Mouse (Mus musculus) limb, embryonic 14.5 days (tissue): ENCODE measurements around the gene Map3k4. TPM values are rescaled to one million over a fixed set of nuclear protein-coding genes. Genes with fewer than 3 reads are reported as not detected.

Experiments used
- ATAC-seq: fragments of 200-750 bp; cut with Nextera tagmentation; 2 replicates; pipeline ENCODE4 v1.8.0; 2017; ENCODE audit warnings: low read depth, moderate number of reproducible peaks, moderate TSS enrichment; ENCODE audit not compliant: low FRiP score
- DNase-seq: peaks from one replicate; pipeline ENCODE4 v3.0.0-alpha.2; 2015; ENCODE audit warnings: low spot score
- H3K27ac ChIP-seq: fragments of 300-500 bp; sonication (generic); replicated peaks from 2 replicates; pipeline ENCODE4 v1.5.1; 2014; ENCODE audit warnings: low read depth, mild to moderate bottlenecking, low read length, moderate library complexity, mixed read lengths
- H3K27me3 ChIP-seq: fragments of 300-500 bp; sonication (generic); 2 replicates; pipeline ENCODE4 v1.6.1; 2014; ENCODE audit warnings: low read length, mixed read lengths; ENCODE audit not compliant: control insufficient read depth, insufficient read depth
- H3K36me3 ChIP-seq: fragments of 300-500 bp; sonication (generic); 2 replicates; pipeline ENCODE4 v1.6.1; 2014; ENCODE audit warnings: mild to moderate bottlenecking, low read length, moderate library complexity, mixed read lengths; ENCODE audit not compliant: control insufficient read depth, insufficient read depth
- H3K4me1 ChIP-seq: fragments of 300-500 bp; sonication (generic); 2 replicates; pipeline ENCODE4 v1.6.1; 2014; ENCODE audit warnings: antibody characterized with exemption, low read length, mixed read lengths; ENCODE audit not compliant: control insufficient read depth, insufficient read depth
- H3K4me2 ChIP-seq: fragments of 300-500 bp; sonication (generic); replicated peaks from 2 replicates; pipeline ENCODE4 v1.6.1; 2014; ENCODE audit warnings: low read depth, mild to moderate bottlenecking, low read length, moderate library complexity; ENCODE audit not compliant: severe bottlenecking
- H3K4me3 ChIP-seq: fragments of 300-500 bp; sonication (generic); replicated peaks from 2 replicates; pipeline ENCODE4 v1.5.1; 2014; ENCODE audit warnings: low read length
- H3K9ac ChIP-seq: fragments of 300-500 bp; sonication (generic); 2 replicates; pipeline ENCODE4 v1.6.1; 2014; ENCODE audit warnings: mild to moderate bottlenecking, low read depth, low read length, moderate library complexity; ENCODE audit not compliant: severe bottlenecking
- H3K9me3 ChIP-seq: fragments of 300-500 bp; sonication (generic); 2 replicates; pipeline ENCODE4 v1.6.1; 2016; ENCODE audit warnings: low read length; ENCODE audit not compliant: control insufficient read depth
- POLR2A ChIP-seq: fragments of 200-500 bp; IDR thresholded peaks from 2 replicates; pipeline ENCODE4 v1.8.0; 2012; ENCODE audit warnings: inconsistent platforms, mild to moderate bottlenecking, moderate library complexity, borderline replicate concordance; ENCODE audit not compliant: insufficient read depth, insufficient read length; ENCODE audit errors: extremely low read depth
- WGBS: fragments of 180-500 bp; shearing (Covaris S2); extraction: QIAGEN DNeasy Blood & Tissue Kit; methylation state at CpG from one replicate; pipeline ENCODE4 v1.1.7; 2014; 5-methylcytosine and 5-hydroxymethylcytosine counted together
- polyA plus RNA-seq, 2 experiments: library from polyadenylated mRNA; depleted of rRNA in 1 of 2; stranded (reverse) in 1 of 2; unstranded in 1 of 2; fragments of >200 nt; fragmentation: Nextera tagmentation in 1 of 2; extraction: Ambion mirVana in 1 of 2; gene quantifications; 2 replicates each; pipeline versions ENCODE4 v1.2.1 to v1.2.3; 2012 to 2014

Gene Map3k4
- polyA plus RNA-seq, 2 experiments: 28.6 to 36.4 TPM

DNA sequence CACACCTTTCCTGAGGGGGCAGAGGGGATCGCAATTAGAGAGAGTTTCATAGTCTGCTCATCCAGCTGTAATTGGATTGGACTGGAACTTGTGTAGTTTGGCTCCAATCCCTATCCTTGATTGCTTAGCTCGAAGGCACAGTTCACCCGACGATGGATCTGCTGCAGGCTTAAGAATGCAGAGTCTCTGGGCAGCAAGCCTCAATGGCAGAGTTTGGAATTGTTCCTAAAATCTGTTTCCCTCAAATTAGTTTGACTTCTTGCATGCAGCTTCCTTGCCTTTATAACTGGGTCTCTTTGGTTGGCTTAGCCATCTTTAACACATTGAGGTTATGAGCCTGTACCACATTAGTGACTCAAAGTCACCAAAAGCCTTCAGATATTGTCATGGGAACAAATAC, 118.7 kb downstream of the Map3k4 start:
- H3K36me3 ChIP-seq: peaks cover 10% of the 10 kb centered on the region; the same call in 1 of the 2 replicates
- WGBS: 48% methylated on average over 4 of the region's 4 CpGs
- peaks cover 35% of the 10 kb centered on the region for H3K4me1 ChIP-seq
- ATAC-seq: no peak
- H3K27ac ChIP-seq: no peak overlapping the region; the same call in 1 of the 2 replicates
- H3K4me2 ChIP-seq: no peak overlapping the region
- no peak for TF ChIP-seq POLR2A
- no peak overlapping the region for H3K9ac ChIP-seq
- H3K4me3 ChIP-seq: no peak overlapping the region
- no peaks in the 10 kb centered on the region for H3K9me3 ChIP-seq
- DNase-seq: peak; percentile 14
- no peaks in the 10 kb centered on the region for H3K27me3 ChIP-seq

DNA sequence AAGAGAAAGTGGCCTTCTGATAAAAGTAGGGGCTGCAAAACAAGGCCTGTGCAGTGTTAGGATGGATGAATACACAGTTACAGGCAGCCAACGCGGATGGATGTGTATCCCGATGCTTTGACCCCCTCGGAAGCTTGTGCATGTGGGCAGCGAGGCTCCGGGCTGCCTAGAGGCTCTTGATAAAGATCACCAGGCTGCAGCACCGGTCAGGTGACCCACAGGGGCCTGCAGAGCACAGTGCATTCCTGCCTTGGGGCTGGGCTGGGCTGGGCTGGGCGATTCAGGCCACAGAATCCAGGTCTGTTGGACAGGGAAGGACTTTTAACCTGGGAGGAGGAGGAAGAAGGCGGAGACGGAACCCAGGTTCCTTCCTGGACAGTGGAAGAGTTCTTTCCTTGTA, 123.0 kb downstream of the Map3k4 start:
- Histone ChIP-seq H3K9ac (no peak overlapping the region), H3K4me2 (no peak overlapping the region), H3K9me3 (no peaks in the 10 kb centered on the region), H3K4me1 (peaks cover 20% of the 10 kb centered on the region), H3K4me3 (no peak overlapping the region), H3K27ac (0 out of 2 replicates have a peak overlapping the region, but pooled peaks have one; percentile 21), H3K36me3 (peaks cover 10% of the 10 kb centered on the region; the same call in 1 of the 2 replicates), H3K27me3 (no peaks in the 10 kb centered on the region)
- no peak for TF ChIP-seq POLR2A
- DNase-seq (no peak), ATAC-seq (no peak)
- 49% methylated on average over 10 of the region's 10 CpGs for WGBS

DNA sequence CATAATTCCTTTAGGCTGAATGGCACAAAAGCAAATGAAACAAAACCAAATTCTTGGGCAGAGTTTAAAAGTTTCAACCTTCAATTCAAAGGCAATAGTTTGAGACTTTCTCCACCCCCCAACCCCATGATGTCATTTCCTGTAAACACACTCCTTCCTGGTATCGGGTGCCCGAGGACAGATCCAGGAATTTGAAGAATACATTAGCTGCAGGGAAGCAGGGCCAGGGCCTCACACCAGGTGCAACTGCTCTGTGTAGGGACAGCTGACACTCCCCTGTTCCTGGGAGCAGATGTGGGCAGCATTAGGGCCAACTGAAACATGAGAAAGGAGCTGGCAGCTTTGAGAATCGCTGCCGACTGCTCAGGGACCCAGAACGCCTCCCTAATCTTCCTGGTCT, 123.5 kb downstream of the Map3k4 start:
- Histone ChIP-seq H3K9ac (no peak overlapping the region), H3K36me3 (peaks cover 10% of the 10 kb centered on the region; the same call in 1 of the 2 replicates), H3K4me3 (no peak overlapping the region), H3K27ac (0 out of 2 replicates have a peak overlapping the region, but pooled peaks have one; percentile 52), H3K4me1 (peaks cover 16% of the 10 kb centered on the region), H3K4me2 (no peak overlapping the region), H3K27me3 (no peaks in the 10 kb centered on the region), H3K9me3 (no peaks in the 10 kb centered on the region)
- WGBS: 17% methylated on average over 5 of the region's 5 CpGs
- ATAC-seq (peak; percentile 87), DNase-seq (peak; percentile 65)
- no peak for TF ChIP-seq POLR2A

DNA sequence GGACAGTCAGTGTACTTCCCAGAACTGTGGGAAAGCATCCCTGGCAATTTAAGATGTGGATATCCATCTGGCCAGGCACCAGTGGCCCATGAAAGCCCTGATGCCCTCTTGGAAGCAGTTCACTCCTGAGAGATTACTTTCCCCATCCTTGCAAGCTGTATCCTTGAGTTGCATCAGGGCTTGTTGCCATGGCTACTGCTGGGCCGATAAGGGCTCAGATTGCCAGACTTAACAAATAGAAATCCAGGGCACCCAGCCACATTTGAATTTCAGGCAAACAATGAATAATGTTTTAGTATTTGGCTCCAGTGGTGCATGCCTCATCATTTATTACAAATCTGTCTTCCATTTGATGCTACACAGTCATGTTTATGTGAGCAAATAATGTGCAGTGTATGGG, 130.8 kb downstream of the Map3k4 start:
- H3K36me3 ChIP-seq: no peaks in the 10 kb centered on the region
- H3K27me3 ChIP-seq: no peaks in the 10 kb centered on the region
- H3K4me1 ChIP-seq: no peaks in the 10 kb centered on the region
- H3K9ac ChIP-seq: 0 out of 2 replicates have a peak overlapping the region, but pooled peaks have one; percentile 4
- ATAC-seq (no peak), DNase-seq (no peak)
- WGBS: 58% methylated on average over 1 of the region's 1 CpGs
- no peaks in the 10 kb centered on the region for H3K9me3 ChIP-seq
- H3K27ac ChIP-seq: no peak overlapping the region
- H3K4me2 ChIP-seq: no peak overlapping the region
- H3K4me3 ChIP-seq: no peak overlapping the region
- no peak for TF ChIP-seq POLR2A

DNA sequence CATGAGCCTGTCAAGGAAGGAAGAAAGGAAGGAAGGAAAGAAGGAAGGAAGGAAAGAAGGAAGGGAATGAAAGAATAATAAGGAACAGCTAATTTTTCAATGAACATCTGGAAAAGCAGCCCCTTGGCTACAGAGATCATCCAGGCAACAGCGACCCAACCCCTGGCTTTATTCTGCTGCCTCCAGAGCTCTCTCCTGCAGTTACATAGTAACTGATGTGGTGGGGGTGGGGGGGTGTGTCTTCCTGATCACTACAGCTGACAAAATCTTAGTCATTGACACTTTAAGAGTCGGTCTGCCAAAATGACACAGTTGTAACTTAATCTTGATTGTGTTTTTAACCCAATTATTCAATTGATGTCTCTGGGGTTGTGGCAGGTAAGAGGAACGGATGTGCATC, 132.3 kb downstream of the Map3k4 start:
- Histone ChIP-seq H3K4me1 (no peaks in the 10 kb centered on the region), H3K9me3 (no peaks in the 10 kb centered on the region), H3K4me3 (no peak overlapping the region), H3K27me3 (no peaks in the 10 kb centered on the region), H3K4me2 (no peak overlapping the region), H3K9ac (no peak overlapping the region), H3K36me3 (no peaks in the 10 kb centered on the region), H3K27ac (no peak overlapping the region)
- no peak for DNase-seq
- WGBS: 83% methylated on average over 3 of the region's 3 CpGs
- no peak for ATAC-seq
- TF ChIP-seq POLR2A: no peak

DNA sequence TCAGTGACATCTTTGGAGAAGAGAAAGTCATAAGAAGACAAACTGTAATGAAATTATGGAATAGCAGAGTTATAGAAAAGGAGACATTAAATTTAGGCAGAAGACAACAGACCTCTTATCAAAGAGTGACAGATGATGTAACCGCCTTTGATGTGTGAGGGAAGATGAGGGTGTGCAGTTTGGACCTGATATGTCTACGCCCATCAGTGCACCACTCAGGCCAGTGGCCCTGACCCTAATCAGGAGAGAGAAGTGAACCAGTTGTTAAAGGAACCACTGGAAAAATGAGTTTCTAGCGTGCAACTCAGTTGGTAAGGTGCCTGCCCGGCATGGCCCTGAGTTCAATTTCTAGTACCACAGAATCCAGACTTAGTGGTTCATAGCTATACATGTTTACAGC, 132.7 kb downstream of the Map3k4 start:
- WGBS: 91% methylated on average over 4 of the region's 4 CpGs
- no peak for ATAC-seq
- H3K4me3 ChIP-seq: no peak overlapping the region
- no peaks in the 10 kb centered on the region for H3K9me3 ChIP-seq
- DNase-seq: no peak
- no peak overlapping the region for H3K4me2 ChIP-seq
- no peak overlapping the region for H3K27ac ChIP-seq
- no peaks in the 10 kb centered on the region for H3K4me1 ChIP-seq
- no peak for TF ChIP-seq POLR2A
- no peaks in the 10 kb centered on the region for H3K36me3 ChIP-seq
- no peaks in the 10 kb centered on the region for H3K27me3 ChIP-seq
- no peak overlapping the region for H3K9ac ChIP-seq
